Mouse (Mus musculus): ENCODE results near the gene Nadk2.

- TF ChIP-seq GATA1 (IDR thresholded peaks at IDR 0.05; ENCODE audit: low read length): no peak
- TF ChIP-seq TAL1 (IDR thresholded peaks at IDR 0.05; ENCODE audit: low read length): no peak
Measured at GRCm38 (mm10) chr15:9131499-9131888, 60.4 kb downstream of the Nadk2 start.
